9 mouse cellular contexts compared by ENCODE assay signal in genomic region chr7:83089330-83089982, GRCm38 (mm10).
DNase-seq lines count a peak whose midpoint lies in the region; ATAC-seq and TF ChIP-seq lines count a peak whose summit lies in the region.
"Had no signal": no experiment of that assay in that cellular context is flagged by ENCODE, and none has a peak within 500 bp of the region (broad histone marks: within the 10 kb centered on the region; RNA-seq: fewer than 3 reads in every experiment).

No protein-coding gene starts in this region.

- H3K27me3 ChIP-seq in midbrain, embryonic 12.5 days: no peaks in the 10 kb centered on the region
- H3K27me3 ChIP-seq in midbrain, embryonic 13.5 days: no peaks in the 10 kb centered on the region
- no peaks in the 10 kb centered on the region for H3K27me3 ChIP-seq in hindbrain, postnatal 0 days (ENCODE audit: insufficient read depth, low read length)

- H3K27ac ChIP-seq in gastrocnemius, adult 2 months: no peak overlapping the region
- H3K27ac ChIP-seq in midbrain, embryonic 12.5 days (replicated peaks): 0 out of 2 replicates have a peak overlapping the region, but pooled peaks have one; percentile 25
- H3K27ac ChIP-seq in midbrain, embryonic 13.5 days: no peak overlapping the region
- no peak overlapping the region for H3K27ac ChIP-seq in hindbrain, postnatal 0 days

- no peak for DNase-seq in gastrocnemius, adult 2 months
- DNase-seq in gastrocnemius, postnatal 10 days: no peak
- DNase-seq in hindbrain, postnatal 0 days (ENCODE audit: low spot score): no peak
- DNase-seq in retina, embryonic 14.5 days (ENCODE audit: low spot score): peak; percentile 26
- DNase-seq in MN1 (ENCODE audit: low spot score): no peak
- DNase-seq in cerebellum, postnatal 36 days: no peak

- 33% methylated on average over 8 of the region's 8 CpGs for WGBS in midbrain, embryonic 12.5 days
- 37% methylated on average over 8 of the region's 8 CpGs for WGBS in midbrain, embryonic 13.5 days
- WGBS in hindbrain, postnatal 0 days: 45% methylated on average over 8 of the region's 8 CpGs

- H3K36me3 ChIP-seq in midbrain, embryonic 12.5 days: no peaks in the 10 kb centered on the region
- H3K36me3 ChIP-seq in midbrain, embryonic 13.5 days: no peaks in the 10 kb centered on the region
- H3K36me3 ChIP-seq in hindbrain, postnatal 0 days (ENCODE audit: insufficient read depth, low read length): no peaks in the 10 kb centered on the region
- H3K36me3 ChIP-seq: G1E had no signal

- intact Hi-C loops in gastrocnemius, adult 2 months (cut with DNase I): no loop called here

- 0 out of 2 replicates have a peak overlapping the region, but pooled peaks have one; percentile 2 for H3K4me3 ChIP-seq in gastrocnemius, adult 2 months
- no peak overlapping the region for H3K4me3 ChIP-seq in midbrain, embryonic 12.5 days
- H3K4me3 ChIP-seq in midbrain, embryonic 13.5 days (replicated peaks): no peak overlapping the region
- H3K4me3 ChIP-seq in hindbrain, postnatal 0 days (ENCODE audit: low read length): no peak overlapping the region

- H3K9ac ChIP-seq in midbrain, embryonic 12.5 days (replicated peaks): no peak overlapping the region
- H3K9ac ChIP-seq in midbrain, embryonic 13.5 days (replicated peaks): no peak overlapping the region
- no peak overlapping the region for H3K9ac ChIP-seq in hindbrain, postnatal 0 days (replicated peaks; ENCODE audit: low read length)

- H3K9me3 ChIP-seq in midbrain, embryonic 12.5 days: no peaks in the 10 kb centered on the region
- H3K9me3 ChIP-seq in midbrain, embryonic 13.5 days: no peaks in the 10 kb centered on the region
- no peaks in the 10 kb centered on the region for H3K9me3 ChIP-seq in hindbrain, postnatal 0 days (ENCODE audit: low read length)
- H3K9me3 ChIP-seq: G1E had no signal

- no peak overlapping the region for H3K4me2 ChIP-seq in midbrain, embryonic 12.5 days (replicated peaks)
- no peak overlapping the region for H3K4me2 ChIP-seq in midbrain, embryonic 13.5 days (replicated peaks)
- no peak overlapping the region for H3K4me2 ChIP-seq in hindbrain, postnatal 0 days (ENCODE audit: low read depth, low read length)

- no peak for ATAC-seq in midbrain, embryonic 12.5 days (ENCODE audit: low FRiP score, low read depth)
- no peak; the same call in 1 of the 2 replicates for ATAC-seq in midbrain, embryonic 13.5 days
- peak; percentile 28; the same call in 1 of the 2 replicates for ATAC-seq in hindbrain, postnatal 0 days

- peaks cover 27% of the 10 kb centered on the region for H3K4me1 ChIP-seq in midbrain, embryonic 12.5 days
- H3K4me1 ChIP-seq in midbrain, embryonic 13.5 days (replicated peaks): peaks cover 33% of the 10 kb centered on the region
- no peaks in the 10 kb centered on the region for H3K4me1 ChIP-seq in hindbrain, postnatal 0 days (ENCODE audit: insufficient read depth, low read length)

- TF ChIP-seq CTCF in gastrocnemius, adult 2 months (IDR thresholded peaks at IDR 0.05): no peak
- 0 out of 2 replicates have a peak, but pooled peaks have one; percentile 8 for TF ChIP-seq CTCF in hindbrain, postnatal 0 days (IDR thresholded peaks at IDR 0.05; ENCODE audit: low read depth)
